Mouse (Mus musculus) G1E (cell line): ENCODE data around the gene Onecut3.

ENCODE experiments used
- CTCF ChIP-seq: IDR thresholded peaks from 2 replicates; pipeline ENCODE4 v1.5.1; 2012; ENCODE audit warnings: low read depth, low read length, inconsistent platforms, mixed read lengths
- POLR2AphosphoS5 ChIP-seq: IDR thresholded peaks from 2 replicates; pipeline ENCODE4 v1.6.1; 2012; ENCODE audit warnings: low read depth, low read length, inconsistent platforms; ENCODE audit not compliant: insufficient replicate concordance

DNA sequence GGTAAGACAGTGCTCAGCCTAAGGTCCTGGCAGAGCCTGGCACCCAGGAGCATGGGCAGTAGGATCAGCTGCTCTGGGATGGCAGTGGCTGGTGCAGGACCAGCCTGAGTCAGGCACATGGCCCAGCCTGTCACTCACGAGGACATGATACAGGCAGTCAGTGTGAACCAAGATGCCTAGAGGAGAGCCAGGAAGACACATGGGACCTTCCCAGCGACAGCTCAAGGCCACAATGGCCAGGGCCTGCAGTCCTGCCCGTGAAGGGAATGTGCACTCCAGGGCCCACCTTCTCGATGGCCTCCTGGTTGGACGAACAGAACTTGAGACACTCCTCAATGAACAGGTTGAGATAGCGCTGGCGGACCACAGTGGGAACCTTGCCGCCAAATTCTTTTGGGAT, 51.0 kb downstream of the Onecut3 start:
- no peak for TF ChIP-seq CTCF
- TF ChIP-seq POLR2AphosphoS5, result no peak
